Mouse (Mus musculus) lung, postnatal 14 days (tissue): ENCODE measurements around the gene Nup160.

Source experiments
- DNase-seq: peaks from one replicate; pipeline ENCODE4 v3.0.0; 2021

Nup160 gene

DNA sequence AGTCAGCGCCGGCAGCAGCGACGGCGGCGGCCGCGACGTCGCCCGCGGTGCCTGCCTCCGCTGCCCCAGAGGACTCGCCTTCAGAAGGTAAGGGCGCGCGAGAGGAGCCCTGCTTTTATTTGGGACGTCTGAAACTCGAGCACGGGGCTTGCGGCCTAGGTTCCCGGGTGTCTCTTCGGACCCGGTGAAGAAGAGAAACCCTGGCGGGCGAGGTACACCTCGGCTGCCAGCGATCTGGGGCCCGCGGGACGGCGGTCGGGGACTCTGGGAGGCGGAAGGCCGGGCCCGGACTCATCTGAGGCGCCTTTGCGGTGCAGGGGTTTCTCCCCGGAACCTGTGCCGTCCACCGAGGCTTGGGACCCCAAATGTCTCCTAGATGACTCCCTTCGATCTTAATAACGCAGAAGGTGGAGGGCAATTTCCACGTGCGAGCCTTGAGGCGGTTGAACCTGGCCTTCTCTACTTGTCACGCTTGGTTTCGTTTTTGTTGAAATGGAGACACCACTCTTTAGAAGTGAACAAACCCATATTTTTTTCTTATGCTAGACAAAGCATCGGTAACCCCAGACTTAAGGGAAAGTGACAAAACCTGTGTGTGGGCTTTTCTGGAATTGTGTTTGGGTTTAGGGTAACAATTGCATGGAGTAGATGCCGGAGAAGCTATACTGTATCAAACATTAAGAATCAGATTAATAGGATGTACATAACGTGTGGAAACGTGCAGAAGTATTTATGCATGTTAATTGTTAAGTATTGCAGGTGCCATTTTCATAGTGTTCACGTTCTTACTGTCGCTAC is 68.9 kb downstream of the Nup160 start:
- peak; percentile 42 for DNase-seq

DNA sequence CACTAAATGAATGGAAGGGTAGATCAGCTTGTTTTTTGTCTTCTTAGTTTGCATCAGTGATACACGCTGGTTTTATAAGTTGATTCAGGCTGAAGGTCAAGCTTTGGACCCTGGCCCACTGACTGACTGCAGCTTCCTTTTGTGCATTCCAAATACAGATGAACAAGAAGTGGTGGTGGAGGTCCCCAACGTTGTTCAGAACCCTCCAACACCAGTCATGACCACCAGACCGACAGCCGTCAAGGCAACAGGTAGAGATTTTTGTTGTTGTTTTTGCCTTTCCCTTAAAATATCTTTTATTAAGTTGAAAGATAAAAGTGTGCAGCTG is 69.5 kb downstream of the Nup160 start:
- no peak for DNase-seq

DNA sequence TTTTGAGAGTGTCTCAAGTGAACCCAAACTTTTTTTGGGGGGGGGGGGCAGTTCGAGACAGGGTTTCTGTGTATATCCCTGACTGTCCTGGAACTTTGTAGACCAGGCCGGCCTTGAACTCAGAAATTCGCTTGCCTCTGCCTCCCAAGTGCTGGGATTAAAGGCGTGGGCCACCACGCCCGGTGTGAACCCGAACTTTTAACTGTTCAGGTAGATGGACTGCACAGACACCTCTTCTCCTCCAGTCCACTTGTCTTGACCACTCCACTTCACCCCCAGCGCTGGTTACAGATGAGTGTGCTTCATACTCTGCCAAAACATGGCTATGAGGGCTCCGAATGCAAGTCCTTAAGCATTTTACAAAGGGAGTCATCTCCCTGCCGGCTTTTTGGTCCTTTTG is 70.1 kb downstream of the Nup160 start:
- DNase-seq, result no peak

DNA sequence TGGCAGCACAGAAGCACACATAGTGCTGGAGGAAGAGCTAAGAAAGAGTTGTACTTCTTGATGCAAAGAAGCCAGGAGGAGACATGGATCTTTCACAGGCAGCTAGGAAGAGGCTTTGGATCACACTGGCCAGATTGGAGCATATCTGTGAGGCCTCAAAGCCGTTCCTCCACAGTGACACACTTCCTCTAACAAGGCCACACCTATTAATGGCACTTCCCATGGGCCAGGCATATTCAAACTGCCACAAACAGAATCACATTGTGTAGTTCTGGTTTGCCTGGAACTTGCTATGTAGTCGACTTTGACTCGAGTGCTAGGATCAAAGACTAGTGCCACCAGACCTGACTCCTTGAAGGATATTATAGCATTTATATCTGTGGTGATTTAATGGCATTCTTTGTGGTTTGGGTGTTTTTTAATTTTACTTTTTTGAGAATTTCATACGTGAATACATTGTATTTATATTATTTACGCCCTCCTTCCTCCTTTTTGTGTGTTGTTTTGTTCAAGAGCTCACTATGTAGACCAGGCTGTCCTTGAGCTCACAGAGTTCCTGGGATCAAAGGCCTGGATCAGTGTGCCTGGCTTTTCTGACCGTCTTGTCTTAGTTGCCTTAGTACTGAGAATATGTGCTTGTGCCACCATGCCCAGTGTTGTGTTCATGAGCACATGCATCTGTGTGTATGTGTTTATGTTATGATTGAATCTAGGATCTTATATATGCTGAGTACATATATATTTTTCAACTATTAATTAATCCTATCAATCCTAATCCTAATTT is 72.9 kb downstream of the Nup160 start:
- DNase-seq, result no peak

DNA sequence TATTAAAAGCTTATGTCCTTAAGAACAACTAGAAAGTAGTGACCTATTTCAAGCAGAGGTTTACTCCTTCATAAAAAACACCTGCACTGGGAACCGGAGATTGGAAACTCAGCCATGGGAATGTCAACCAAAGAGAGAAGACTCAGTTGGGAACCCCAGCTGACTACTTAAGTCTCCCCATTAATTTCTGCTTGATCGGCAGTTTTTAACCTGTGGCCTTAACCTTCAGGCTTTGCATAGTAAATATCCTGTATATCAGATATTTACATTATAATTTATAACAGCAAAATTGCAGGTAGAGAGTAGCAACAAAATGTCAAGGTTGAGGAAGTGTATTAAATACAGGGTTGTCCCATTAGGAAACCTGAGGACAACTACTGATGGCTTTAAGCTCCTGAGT is 76.5 kb downstream of the Nup160 start:
- DNase-seq, result no peak

DNA sequence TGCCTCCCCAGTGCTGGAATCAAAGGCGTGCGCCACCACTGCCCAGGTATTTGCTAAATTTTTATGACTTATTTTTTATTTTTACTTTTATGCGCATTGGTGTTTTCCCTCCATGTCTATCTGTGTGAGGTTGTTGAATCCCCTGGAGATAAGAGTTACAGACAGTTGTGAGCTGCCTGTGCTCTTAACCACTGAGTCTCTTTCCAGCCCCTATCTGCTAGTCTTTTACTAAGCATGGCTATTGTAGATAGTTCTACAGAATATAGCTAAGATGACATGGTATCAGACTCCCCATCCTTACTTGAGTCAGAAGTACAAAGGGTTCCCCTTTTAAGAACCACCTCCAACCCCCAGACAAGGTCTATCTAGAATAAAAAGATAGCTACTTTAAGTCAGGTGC is 77.2 kb downstream of the Nup160 start:
- no peak for DNase-seq

DNA sequence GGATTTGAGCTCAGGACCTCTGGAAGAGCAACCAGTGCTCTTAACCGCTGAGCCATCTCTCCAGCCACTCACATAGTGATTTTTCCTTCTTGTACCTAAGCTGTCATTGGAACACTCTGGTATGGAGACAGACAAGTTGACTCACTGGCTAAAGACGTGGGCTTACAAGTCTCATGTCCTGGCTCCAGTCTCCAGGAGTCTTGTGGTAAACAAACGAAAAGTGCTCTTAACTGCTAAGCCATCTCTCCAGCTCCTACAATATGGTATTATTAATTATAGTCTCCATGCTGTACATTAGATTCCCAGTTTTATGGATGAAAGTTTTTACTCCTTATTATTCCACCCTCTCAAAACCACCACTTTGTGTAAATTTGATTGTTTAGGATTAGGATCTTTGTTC is 88.1 kb downstream of the Nup160 start:
- no peak for DNase-seq

DNA sequence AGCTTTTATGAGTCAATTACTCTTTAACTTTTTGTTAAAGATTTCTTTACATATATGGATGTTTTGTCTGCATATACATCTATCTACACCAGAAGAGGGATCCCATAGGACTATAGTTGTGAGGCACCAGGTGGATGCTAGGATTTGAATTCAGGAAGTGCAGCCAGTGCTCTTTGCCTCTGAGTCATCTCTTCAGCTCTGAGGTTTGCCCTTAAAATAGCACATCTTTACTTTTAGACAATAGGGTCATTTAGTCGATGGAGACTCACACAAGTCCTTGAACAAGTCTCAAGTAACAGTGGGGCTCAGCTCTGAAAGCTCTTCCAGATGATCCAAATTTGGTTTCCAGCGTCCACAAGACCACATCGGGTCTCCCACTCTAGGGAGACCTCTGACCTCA is 104.3 kb downstream of the Nup160 start:
- DNase-seq, result no peak

DNA sequence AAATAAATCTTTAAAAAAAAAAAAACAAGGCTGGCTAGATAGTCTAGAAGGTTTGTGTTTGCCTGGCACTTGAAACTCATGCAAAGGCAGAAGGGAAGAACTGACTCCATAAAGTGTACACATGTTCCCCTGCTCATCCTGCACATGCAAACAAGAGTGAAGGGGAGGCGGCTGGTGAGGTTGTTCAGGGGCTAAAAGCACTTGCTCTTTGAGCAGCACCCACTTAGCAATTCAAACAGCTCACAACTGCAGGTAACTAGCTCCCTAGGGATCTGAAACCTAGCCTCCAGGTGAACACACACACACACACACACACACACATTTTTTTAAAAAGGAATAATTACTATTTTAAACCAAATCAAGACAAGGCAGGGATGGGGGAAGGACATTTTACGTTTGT is 104.9 kb downstream of the Nup160 start:
- DNase-seq, result no peak

DNA sequence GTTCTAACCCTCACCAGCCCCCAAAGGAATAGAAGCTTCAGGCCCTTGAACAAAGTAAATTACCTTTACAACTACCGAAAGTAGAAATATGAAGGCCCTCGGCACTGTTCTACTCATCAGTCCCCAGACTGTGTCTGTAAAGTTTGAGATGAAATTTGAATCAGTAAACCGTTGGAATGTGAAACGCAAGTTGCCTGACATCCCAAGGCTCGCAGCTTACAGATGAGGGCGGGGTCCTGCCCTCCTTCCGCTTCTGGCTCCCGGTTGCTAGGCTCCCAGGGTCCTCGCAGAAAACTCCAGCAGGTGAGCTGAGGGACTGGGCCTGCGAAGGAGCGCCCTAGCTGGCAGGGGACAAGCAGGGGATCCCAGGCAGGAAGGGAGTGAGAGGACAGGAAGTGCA is 105.4 kb downstream of the Nup160 start, which contains the start of gene Agbl2:
TSS of gene Agbl2 (plus strand) at position 270 of the 400 bp plus-strand sequence.
- DNase-seq, result peak; percentile 20

DNA sequence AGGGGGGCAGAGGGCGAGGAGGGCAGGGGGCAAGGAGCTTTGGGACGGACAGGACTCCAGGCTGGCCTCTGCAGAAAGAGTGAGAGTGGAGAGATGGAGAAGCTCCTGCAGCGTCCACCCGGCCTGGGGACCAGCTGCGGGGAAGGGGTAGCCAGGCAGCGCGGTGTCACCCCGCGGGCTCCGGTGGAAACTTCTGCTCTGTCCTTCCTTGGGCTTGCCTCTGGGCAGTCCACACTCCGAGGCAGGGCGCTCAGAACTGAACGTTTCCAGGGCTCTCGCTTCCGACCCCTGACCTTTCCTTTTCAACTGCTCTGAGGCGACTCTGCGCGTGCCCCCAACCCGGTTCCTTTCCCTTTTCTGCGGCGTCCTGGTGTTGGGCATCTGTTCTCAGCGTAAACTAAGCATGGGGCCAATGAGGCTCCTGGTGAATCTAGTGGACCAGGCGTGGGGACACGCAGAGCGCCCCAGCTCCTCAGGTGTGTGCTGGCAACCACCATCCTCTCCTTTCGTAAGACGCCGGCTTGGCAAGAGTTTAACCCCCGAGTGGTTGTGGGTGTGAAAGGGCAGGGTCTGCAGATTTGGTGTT is 106.0 kb downstream of the Nup160 start:
- DNase-seq, result peak; percentile 8
